ENCODE assay signal across 23 mouse cellular contexts in the genomic region with DNA sequence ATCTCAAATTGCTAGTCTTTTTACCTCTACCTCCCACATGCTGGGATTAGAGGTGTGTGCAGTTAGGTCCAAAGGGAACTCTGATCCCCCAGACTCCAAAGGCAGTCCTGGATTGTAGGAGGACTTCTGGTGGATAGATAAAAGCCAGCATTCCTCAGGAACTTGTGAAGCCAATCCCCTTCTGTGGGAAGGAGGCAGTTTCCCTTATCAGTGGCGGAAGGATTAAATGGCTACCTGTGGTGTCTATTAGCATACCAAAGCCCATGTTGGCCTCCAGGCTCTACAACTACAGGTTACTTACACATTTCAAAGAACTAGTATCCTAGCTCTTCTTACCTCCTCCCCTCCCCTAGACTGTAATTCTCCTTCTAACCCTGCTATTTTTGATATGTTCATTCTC.
"Had no signal": no experiment of that assay in that cellular context is flagged by ENCODE, and none has a peak within 500 bp of the region (broad histone marks: within the 10 kb centered on the region; RNA-seq: fewer than 3 reads in every experiment).

No protein-coding gene starts in this region.

- H3K4me3 ChIP-seq: layer of hippocampus, adult 2 months; left cerebral cortex, adult 2 months; limb, embryonic 12.5 days; limb, embryonic 15.5 days; midbrain, embryonic 13.5 days; myocyte; neural tube, embryonic 13.5 days had no signal

- H3K27me3 ChIP-seq: limb, embryonic 12.5 days; limb, embryonic 15.5 days; midbrain, embryonic 13.5 days; neural tube, embryonic 13.5 days had no signal

- H3K36me3 ChIP-seq: limb, embryonic 12.5 days; limb, embryonic 15.5 days; midbrain, embryonic 13.5 days; neural tube, embryonic 13.5 days had no signal

- H3K4me2 ChIP-seq: limb, embryonic 12.5 days; limb, embryonic 15.5 days; liver, embryonic 11.5 days; lung, embryonic 14.5 days; midbrain, embryonic 13.5 days; neural tube, embryonic 13.5 days had no signal

- H3K9ac ChIP-seq: limb, embryonic 12.5 days; limb, embryonic 15.5 days; liver, embryonic 14.5 days; liver, postnatal 0 days; lung, embryonic 14.5 days; midbrain, embryonic 13.5 days; neural tube, embryonic 13.5 days had no signal

- H3K27ac ChIP-seq: kidney, postnatal 0 days; layer of hippocampus, adult 2 months; left cerebral cortex, adult 2 months; limb, embryonic 12.5 days; limb, embryonic 15.5 days; liver, embryonic 14.5 days; macrophage; midbrain, embryonic 13.5 days; neural tube, embryonic 13.5 days had no signal

- H3K9me3 ChIP-seq: limb, embryonic 12.5 days; limb, embryonic 15.5 days; midbrain, embryonic 13.5 days; neural tube, embryonic 13.5 days had no signal

- DNase-seq: kidney, adult 18-20 months; kidney, adult 9 months; kidney, postnatal 25 days; layer of hippocampus, adult 9-11 months; left cerebral cortex, postnatal 4 days; liver, postnatal 0 days; lung, embryonic 14.5 days; retina, postnatal 1 day; right cerebral cortex, postnatal 25 days; thymus, adult 18-20 months; thymus, postnatal 36 days had no signal

- H3K4me1 ChIP-seq: limb, embryonic 12.5 days; limb, embryonic 15.5 days; midbrain, embryonic 13.5 days; neural tube, embryonic 13.5 days had no signal

- ATAC-seq: liver, postnatal 0 days; lung, postnatal 0 days; midbrain, embryonic 13.5 days had no signal
